Mouse (Mus musculus) heart, embryonic 10.5 days (tissue): ENCODE results near the gene Aasdh. TPM values are rescaled to one million over a fixed set of nuclear protein-coding genes. Genes with fewer than 3 reads are reported as not detected.

Source experiments
- DNase-seq: peaks from one replicate; pipeline ENCODE4 v3.0.0-alpha.2; 2017; ENCODE audit warnings: low spot score
- H3K27ac ChIP-seq: fragments of 300-500 bp; sonication (generic); 2 replicates; pipeline ENCODE4 v1.5.1; 2016; ENCODE audit warnings: mild to moderate bottlenecking
- H3K27me3 ChIP-seq: fragments of 300-500 bp; sonication (generic); 2 replicates; pipeline ENCODE4 v1.6.1; 2016; ENCODE audit warnings: mild to moderate bottlenecking; ENCODE audit not compliant: poor library complexity, insufficient read depth, severe bottlenecking
- H3K36me3 ChIP-seq: fragments of 300-500 bp; sonication (generic); 2 replicates; pipeline ENCODE4 v1.6.1; 2016; ENCODE audit warnings: mild to moderate bottlenecking, moderate library complexity
- H3K4me1 ChIP-seq: fragments of 300-500 bp; sonication (generic); 2 replicates; pipeline ENCODE4 v1.6.1; 2016; ENCODE audit warnings: mild to moderate bottlenecking
- H3K4me3 ChIP-seq: fragments of 300-500 bp; sonication (generic); 2 replicates; pipeline ENCODE4 v1.5.1; 2016; ENCODE audit warnings: mild to moderate bottlenecking, moderate library complexity
- H3K9me3 ChIP-seq: fragments of 300-500 bp; sonication (generic); 2 replicates; pipeline ENCODE4 v1.6.1; 2016; ENCODE audit warnings: mild to moderate bottlenecking, moderate library complexity
- WGBS: fragments of 180-500 bp; shearing (Covaris S2); methylation state at CpG from one replicate; pipeline ENCODE4 v1.1.7; 2016; 5-methylcytosine and 5-hydroxymethylcytosine counted together
- polyA plus RNA-seq: library from polyadenylated mRNA; unstranded; fragments of >200 nt; fragmentation: Nextera tagmentation; extraction: Ambion mirVana; gene quantifications from 2 replicates; pipeline ENCODE4 v1.2.1, GENCODE M21; 2016

Gene Aasdh
- polyA plus RNA-seq, 1 experiment from 2014 or later, result 21.3 TPM

- H3K27ac ChIP-seq, result no peak overlapping the region
- no peaks in the 10 kb centered on the region for H3K27me3 ChIP-seq
- DNase-seq, result no peak
- 60% methylated on average over 2 of the region's 2 CpGs for WGBS
- H3K4me1 ChIP-seq, result no peaks in the 10 kb centered on the region
- no peak overlapping the region for H3K4me3 ChIP-seq
- no peaks in the 10 kb centered on the region for H3K9me3 ChIP-seq
- peaks cover 61% of the 10 kb centered on the region for H3K36me3 ChIP-seq
Observed at GRCm38 (mm10) chr5:76892608-76893007, 12.7 kb downstream of the Aasdh start.

DNA sequence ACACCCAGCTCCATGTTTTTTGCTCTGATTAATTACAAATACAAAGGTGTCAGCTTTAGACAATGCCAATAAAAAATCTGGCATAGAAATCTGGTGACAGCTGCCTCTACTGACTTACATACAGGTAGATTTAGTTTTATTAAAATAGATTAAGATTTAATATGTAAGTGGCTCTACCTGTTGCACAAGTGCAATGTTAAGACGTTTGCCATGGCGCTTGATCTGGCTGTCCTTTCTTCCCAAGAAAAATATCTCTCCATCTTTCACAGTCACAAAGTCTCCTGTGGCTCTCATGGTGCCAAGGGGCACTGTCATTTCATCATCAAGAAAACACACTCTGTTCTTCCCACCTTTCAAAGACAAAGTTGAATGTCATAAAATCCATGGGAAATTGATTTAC, 18.3 kb downstream of the Aasdh start:
- Histone ChIP-seq H3K4me1 (no peaks in the 10 kb centered on the region), H3K36me3 (peaks cover 74% of the 10 kb centered on the region), H3K4me3 (no peak overlapping the region), H3K27ac (no peak overlapping the region), H3K9me3 (no peaks in the 10 kb centered on the region), H3K27me3 (no peaks in the 10 kb centered on the region)
- WGBS, result 96% methylated on average over 2 of the region's 2 CpGs
- no peak for DNase-seq

DNA sequence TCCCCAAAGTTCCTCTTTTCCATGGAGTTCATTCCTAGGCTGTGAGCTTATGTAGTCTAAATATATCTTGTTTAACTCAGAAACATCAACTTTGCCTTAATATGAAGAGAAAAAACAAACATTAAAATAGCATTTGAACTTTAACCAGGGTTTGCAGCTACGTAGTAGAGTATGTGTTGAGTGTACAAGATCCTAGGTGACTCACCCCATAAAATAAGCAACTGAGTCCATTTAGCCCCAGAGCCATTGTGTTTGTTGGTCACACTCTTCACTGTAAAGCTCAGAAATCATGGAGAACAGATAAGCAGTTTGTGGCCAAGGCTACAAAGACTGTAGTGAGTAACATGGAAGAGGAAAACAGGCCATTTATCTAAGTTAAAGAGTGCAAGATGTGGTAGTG, 21.2 kb downstream of the Aasdh start:
- H3K27me3 ChIP-seq, result no peaks in the 10 kb centered on the region
- peaks cover 62% of the 10 kb centered on the region for H3K36me3 ChIP-seq
- WGBS, result 94% methylated on average over 1 of the region's 1 CpGs
- H3K4me3 ChIP-seq, result no peak overlapping the region
- no peak for DNase-seq
- no peaks in the 10 kb centered on the region for H3K4me1 ChIP-seq
- no peaks in the 10 kb centered on the region for H3K9me3 ChIP-seq
- no peak overlapping the region for H3K27ac ChIP-seq

DNA sequence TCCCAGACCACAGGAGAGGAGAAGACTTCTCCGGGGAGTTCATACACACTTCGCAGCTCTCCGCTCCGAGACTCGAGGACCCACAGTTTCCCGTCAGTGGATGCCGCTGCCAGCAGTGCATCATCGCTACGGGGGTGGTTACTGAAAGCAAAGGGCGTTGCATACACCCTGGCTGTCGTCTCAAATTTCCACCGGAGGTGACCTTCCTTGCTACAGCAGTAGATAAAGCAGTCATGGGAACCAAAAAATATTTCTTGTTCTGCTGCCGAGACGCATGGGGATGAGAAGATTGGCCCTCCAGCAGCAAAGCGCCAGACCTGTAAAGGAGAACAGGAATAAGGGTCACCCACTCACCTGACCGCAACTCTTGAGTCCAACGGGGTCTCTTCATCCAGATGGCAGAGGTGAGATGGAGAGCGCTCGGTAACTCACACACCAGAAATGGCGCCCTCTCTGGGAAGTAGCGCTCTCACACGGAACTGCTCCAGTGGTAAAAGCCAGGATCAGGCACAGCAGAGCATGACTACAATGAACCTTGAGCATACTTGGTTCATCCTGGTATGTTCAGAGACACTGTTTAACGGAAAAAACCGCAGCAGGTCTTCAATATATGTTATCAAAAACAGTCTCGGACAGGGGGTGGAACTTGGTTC, 29.1 kb downstream of the Aasdh start:
- Histone ChIP-seq H3K9me3 (no peaks in the 10 kb centered on the region), H3K27me3 (no peaks in the 10 kb centered on the region), H3K4me1 (no peaks in the 10 kb centered on the region), H3K36me3 (peaks cover 62% of the 10 kb centered on the region), H3K4me3 (no peak overlapping the region), H3K27ac (no peak overlapping the region)
- 81% methylated on average over 25 of the region's 25 CpGs for WGBS
- DNase-seq, result no peak

DNA sequence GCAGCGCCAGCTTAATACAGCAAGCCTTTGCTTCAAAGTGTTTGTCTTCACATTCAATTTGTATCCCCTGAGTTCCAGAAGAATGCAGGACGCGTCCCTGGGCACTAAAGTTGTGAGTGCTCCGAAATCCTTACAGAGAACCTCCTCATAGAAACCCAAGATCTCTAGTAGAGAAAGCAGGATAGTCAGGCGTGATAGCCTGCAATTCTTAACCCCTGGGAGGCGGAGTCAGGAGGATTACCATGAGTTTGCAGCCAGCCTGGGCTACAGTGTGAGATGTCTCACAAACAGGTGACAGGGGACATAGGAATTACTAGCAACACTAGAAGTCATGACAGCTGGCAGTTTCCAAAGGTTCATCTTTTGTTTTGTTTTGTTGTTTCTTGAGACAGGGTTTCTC, 35.8 kb downstream of the Aasdh start:
- 54% methylated on average over 6 of the region's 6 CpGs for WGBS
- no peaks in the 10 kb centered on the region for H3K9me3 ChIP-seq
- peak overlapping the region; percentile 52 for H3K4me3 ChIP-seq
- H3K4me1 ChIP-seq, result peaks cover 35% of the 10 kb centered on the region
- H3K27me3 ChIP-seq, result no peaks in the 10 kb centered on the region
- H3K36me3 ChIP-seq, result peaks cover 69% of the 10 kb centered on the region
- no peak for DNase-seq
- no peak overlapping the region for H3K27ac ChIP-seq

GRCm38 (mm10) chr5:76868693-76869286, 36.5 kb downstream of the Aasdh start:
- peaks cover 62% of the 10 kb centered on the region for H3K36me3 ChIP-seq
- peak overlapping the region; percentile 67 for H3K27ac ChIP-seq
- peaks cover 36% of the 10 kb centered on the region for H3K4me1 ChIP-seq
- no peaks in the 10 kb centered on the region for H3K9me3 ChIP-seq
- WGBS, result 35% methylated on average over 16 of the region's 16 CpGs
- no peaks in the 10 kb centered on the region for H3K27me3 ChIP-seq
- H3K4me3 ChIP-seq, result peak overlapping the region; percentile 52
- DNase-seq, result peak; percentile 83

- Histone ChIP-seq H3K27me3 (no peaks in the 10 kb centered on the region), H3K9me3 (no peaks in the 10 kb centered on the region), H3K36me3 (peaks cover 51% of the 10 kb centered on the region), H3K4me3 (no peak overlapping the region), H3K27ac (no peak overlapping the region; the same call in 1 of the 2 replicates), H3K4me1 (peaks cover 49% of the 10 kb centered on the region)
- DNase-seq, result no peak
- WGBS, result 70% methylated on average over 8 of the region's 8 CpGs
Observed at GRCm38 (mm10) chr5:76866819-76867218, 38.5 kb downstream of the Aasdh start.

DNA sequence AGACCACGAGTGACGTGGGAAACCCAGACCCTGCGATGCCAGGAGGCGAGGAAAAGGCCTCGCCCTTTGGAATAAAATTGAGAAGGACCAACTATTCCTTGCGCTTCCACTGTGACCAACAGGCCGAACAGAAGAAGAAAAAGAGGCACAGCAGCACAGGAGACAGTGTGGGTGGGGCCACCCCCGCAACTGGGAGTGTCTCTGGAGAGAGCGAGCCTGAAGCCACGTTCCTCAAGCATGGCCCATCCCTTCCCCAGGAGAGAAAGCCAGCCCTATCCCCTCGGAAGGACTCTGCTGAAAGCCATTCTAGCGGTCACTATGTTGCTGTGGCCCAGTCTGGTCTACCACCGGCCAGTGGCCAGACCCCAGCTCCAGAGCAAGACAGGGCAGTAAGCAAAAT, 46.9 kb downstream of the Aasdh start:
- no peak for DNase-seq
- WGBS, result 27% methylated on average over 13 of the region's 13 CpGs
- Histone ChIP-seq H3K27ac (peak overlapping the region; percentile 94), H3K27me3 (peaks cover 43% of the 10 kb centered on the region), H3K4me1 (peaks cover 71% of the 10 kb centered on the region), H3K9me3 (no peaks in the 10 kb centered on the region), H3K4me3 (peak overlapping the region; percentile 74), H3K36me3 (no peaks in the 10 kb centered on the region; the same call in 1 of the 2 replicates)

GRCm38 (mm10) chr5:76857103-76858015, 48.0 kb downstream of the Aasdh start:
- peak; percentile 82 for DNase-seq
- H3K4me1 ChIP-seq, result peaks cover 64% of the 10 kb centered on the region
- 1% methylated on average over 62 of the region's 62 CpGs for WGBS
- peak overlapping the region; percentile 94 for H3K27ac ChIP-seq
- peak overlapping the region; percentile 74 for H3K4me3 ChIP-seq
- no peaks in the 10 kb centered on the region; the same call in 1 of the 2 replicates for H3K36me3 ChIP-seq
- no peaks in the 10 kb centered on the region for H3K9me3 ChIP-seq
- peaks cover 43% of the 10 kb centered on the region for H3K27me3 ChIP-seq

- Histone ChIP-seq H3K4me3 (peak overlapping the region; percentile 74), H3K9me3 (no peaks in the 10 kb centered on the region), H3K36me3 (no peaks in the 10 kb centered on the region; the same call in 1 of the 2 replicates), H3K4me1 (peaks cover 58% of the 10 kb centered on the region), H3K27me3 (peaks cover 43% of the 10 kb centered on the region), H3K27ac (peak overlapping the region; percentile 94)
- no peak for DNase-seq
- WGBS, result 11% methylated on average over 25 of the region's 25 CpGs
Observed at GRCm38 (mm10) chr5:76855829-76856600, 49.3 kb downstream of the Aasdh start.

DNA sequence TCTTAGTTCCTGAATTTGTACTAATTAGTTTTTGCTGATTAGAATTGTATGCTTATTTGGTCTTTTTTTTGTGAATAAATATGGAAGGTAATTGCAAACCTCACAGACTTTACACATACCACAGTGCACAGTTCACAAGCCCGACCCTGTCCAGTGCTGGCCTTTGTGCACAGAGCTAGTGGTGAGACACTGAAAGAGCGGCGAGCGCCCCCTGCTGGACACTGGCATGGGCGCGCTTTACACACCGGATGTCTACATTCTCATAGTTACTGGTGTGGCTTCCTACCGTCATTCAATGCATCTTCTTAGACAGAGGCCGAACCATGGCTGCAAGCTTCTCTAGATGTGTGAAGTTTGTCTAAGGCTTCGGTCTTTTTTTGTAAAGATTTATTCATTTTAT, 51.8 kb downstream of the Aasdh start:
- H3K4me1 ChIP-seq, result peaks cover 47% of the 10 kb centered on the region
- no peak overlapping the region for H3K4me3 ChIP-seq
- H3K9me3 ChIP-seq, result no peaks in the 10 kb centered on the region
- H3K27me3 ChIP-seq, result peaks cover 38% of the 10 kb centered on the region
- peak; percentile 93 for DNase-seq
- WGBS, result 13% methylated on average over 10 of the region's 10 CpGs
- H3K36me3 ChIP-seq, result no peaks in the 10 kb centered on the region
- H3K27ac ChIP-seq, result no peak overlapping the region

GRCm38 (mm10) chr5:76851316-76851715, 54.0 kb downstream of the Aasdh start:
- Histone ChIP-seq H3K4me3 (no peak overlapping the region), H3K27ac (no peak overlapping the region), H3K36me3 (no peaks in the 10 kb centered on the region), H3K27me3 (peaks cover 16% of the 10 kb centered on the region; the same call in 1 of the 2 replicates), H3K9me3 (no peaks in the 10 kb centered on the region), H3K4me1 (peaks cover 25% of the 10 kb centered on the region)
- no peak for DNase-seq
- 80% methylated on average over 4 of the region's 4 CpGs for WGBS
